Mouse (Mus musculus): ENCODE results near the gene Iqcd. TPM values are rescaled to one million over a fixed set of nuclear protein-coding genes. Genes with fewer than 3 reads are reported as not detected.

The Iqcd gene
- polyA plus RNA-seq, 1 experiment, result 0.33 TPM

GRCm38 (mm10) chr5:120621078-120621765, 32.4 kb downstream of the Iqcd start:
- H3K79me2 ChIP-seq (ENCODE audit: control insufficient read depth, insufficient read depth), result peaks cover 12% of the 10 kb centered on the region
- H3ac ChIP-seq (ENCODE audit: control insufficient read depth, insufficient read length, low read depth), result no peak overlapping the region
- no peak overlapping the region for H3K4me3 ChIP-seq (ENCODE audit: insufficient read depth, poor library complexity, severe bottlenecking)
- no peaks in the 10 kb centered on the region for H3K27me3 ChIP-seq (ENCODE audit: control insufficient read depth, insufficient read depth, insufficient read length)
- TF ChIP-seq MYOD1 (IDR thresholded peaks at IDR 0.05; ENCODE audit: control insufficient read depth, insufficient read length, low read depth) (no peak), CTCF (IDR thresholded peaks at IDR 0.05; ENCODE audit: control insufficient read depth, insufficient read depth, insufficient read length) (no peak), CEBPB (IDR thresholded peaks at IDR 0.05; ENCODE audit: low read depth) (no peak), MYOG (IDR thresholded peaks at IDR 0.05; ENCODE audit: control insufficient read depth, extremely low read depth, insufficient read length) (no peak), MAX (IDR thresholded peaks at IDR 0.05) (no peak), FOSL1 (IDR thresholded peaks at IDR 0.05; ENCODE audit: insufficient read depth, low read length, poor library complexity, severe bottlenecking) (no peak), USF1 (IDR thresholded peaks at IDR 0.05; ENCODE audit: low read depth) (no peak)
- peaks cover 70% of the 10 kb centered on the region for H3K36me3 ChIP-seq (ENCODE audit: control insufficient read depth, insufficient read depth)
- peaks cover 3% of the 10 kb centered on the region for H3K79me3 ChIP-seq (ENCODE audit: low read depth)

GRCm38 (mm10) chr5:120621846-120622197, 33.0 kb downstream of the Iqcd start:
- TF ChIP-seq MAX (IDR thresholded peaks at IDR 0.05) (no peak), USF1 (IDR thresholded peaks at IDR 0.05; ENCODE audit: low read depth) (no peak), CEBPB (IDR thresholded peaks at IDR 0.05; ENCODE audit: low read depth) (no peak), MYOG (IDR thresholded peaks at IDR 0.05; ENCODE audit: control insufficient read depth, extremely low read depth, insufficient read length) (no peak), MYOD1 (IDR thresholded peaks at IDR 0.05; ENCODE audit: control insufficient read depth, insufficient read length, low read depth) (no peak), CTCF (IDR thresholded peaks at IDR 0.05; ENCODE audit: control insufficient read depth, insufficient read depth, insufficient read length) (no peak), FOSL1 (IDR thresholded peaks at IDR 0.05; ENCODE audit: insufficient read depth, low read length, poor library complexity, severe bottlenecking) (no peak)
- no peaks in the 10 kb centered on the region for H3K27me3 ChIP-seq (ENCODE audit: control insufficient read depth, insufficient read depth, insufficient read length)
- no peaks in the 10 kb centered on the region for H3K79me3 ChIP-seq (ENCODE audit: low read depth)
- no peak overlapping the region for H3ac ChIP-seq (ENCODE audit: control insufficient read depth, insufficient read length, low read depth)
- H3K36me3 ChIP-seq (ENCODE audit: control insufficient read depth, insufficient read depth), result peaks cover 70% of the 10 kb centered on the region
- H3K79me2 ChIP-seq (ENCODE audit: control insufficient read depth, insufficient read depth), result peaks cover 6% of the 10 kb centered on the region
- H3K4me3 ChIP-seq (ENCODE audit: insufficient read depth, poor library complexity, severe bottlenecking), result no peak overlapping the region

GRCm38 (mm10) chr5:120622198-120622851, 33.5 kb downstream of the Iqcd start:
- no peaks in the 10 kb centered on the region for H3K79me3 ChIP-seq (ENCODE audit: low read depth)
- H3ac ChIP-seq (ENCODE audit: control insufficient read depth, insufficient read length, low read depth), result no peak overlapping the region
- peaks cover 1% of the 10 kb centered on the region for H3K79me2 ChIP-seq (ENCODE audit: control insufficient read depth, insufficient read depth)
- H3K4me3 ChIP-seq (ENCODE audit: insufficient read depth, poor library complexity, severe bottlenecking), result no peak overlapping the region
- H3K36me3 ChIP-seq (ENCODE audit: control insufficient read depth, insufficient read depth), result peaks cover 74% of the 10 kb centered on the region
- no peak for TF ChIP-seq MYOD1 (IDR thresholded peaks at IDR 0.05; ENCODE audit: control insufficient read depth, insufficient read length, low read depth)
- no peaks in the 10 kb centered on the region for H3K27me3 ChIP-seq (ENCODE audit: control insufficient read depth, insufficient read depth, insufficient read length)

- H3K4me3 ChIP-seq (ENCODE audit: insufficient read depth, poor library complexity, severe bottlenecking), result no peak overlapping the region
- no peaks in the 10 kb centered on the region for H3K79me3 ChIP-seq (ENCODE audit: low read depth)
- H3K79me2 ChIP-seq (ENCODE audit: control insufficient read depth, insufficient read depth), result no peaks in the 10 kb centered on the region
- no peaks in the 10 kb centered on the region for H3K27me3 ChIP-seq (ENCODE audit: control insufficient read depth, insufficient read depth, insufficient read length)
- TF ChIP-seq USF1 (IDR thresholded peaks at IDR 0.05; ENCODE audit: low read depth) (no peak), MAX (IDR thresholded peaks at IDR 0.05) (no peak), CEBPB (IDR thresholded peaks at IDR 0.05; ENCODE audit: low read depth) (no peak), CTCF (IDR thresholded peaks at IDR 0.05; ENCODE audit: control insufficient read depth, insufficient read depth, insufficient read length) (no peak), FOSL1 (IDR thresholded peaks at IDR 0.05; ENCODE audit: insufficient read depth, low read length, poor library complexity, severe bottlenecking) (no peak), MYOD1 (IDR thresholded peaks at IDR 0.05; ENCODE audit: control insufficient read depth, insufficient read length, low read depth) (no peak), MYOG (IDR thresholded peaks at IDR 0.05; ENCODE audit: control insufficient read depth, extremely low read depth, insufficient read length) (no peak)
- peaks cover 72% of the 10 kb centered on the region for H3K36me3 ChIP-seq (ENCODE audit: control insufficient read depth, insufficient read depth)
- no peak overlapping the region for H3ac ChIP-seq (ENCODE audit: control insufficient read depth, insufficient read length, low read depth)
Observed at GRCm38 (mm10) chr5:120624427-120624826, 35.6 kb downstream of the Iqcd start.

GRCm38 (mm10) chr5:120626399-120626798, 37.6 kb downstream of the Iqcd start:
- TF ChIP-seq MAX (IDR thresholded peaks at IDR 0.05) (no peak), MYOD1 (IDR thresholded peaks at IDR 0.05; ENCODE audit: control insufficient read depth, insufficient read length, low read depth) (no peak), USF1 (IDR thresholded peaks at IDR 0.05; ENCODE audit: low read depth) (no peak), MYOG (IDR thresholded peaks at IDR 0.05; ENCODE audit: control insufficient read depth, extremely low read depth, insufficient read length) (no peak), CEBPB (IDR thresholded peaks at IDR 0.05; ENCODE audit: low read depth) (no peak), CTCF (IDR thresholded peaks at IDR 0.05; ENCODE audit: control insufficient read depth, insufficient read depth, insufficient read length) (no peak), FOSL1 (IDR thresholded peaks at IDR 0.05; ENCODE audit: insufficient read depth, low read length, poor library complexity, severe bottlenecking) (no peak)
- Histone ChIP-seq H3K36me3 (ENCODE audit: control insufficient read depth, insufficient read depth) (peaks cover 53% of the 10 kb centered on the region), H3K27me3 (ENCODE audit: control insufficient read depth, insufficient read depth, insufficient read length) (no peaks in the 10 kb centered on the region), H3ac (ENCODE audit: control insufficient read depth, insufficient read length, low read depth) (no peak overlapping the region), H3K4me3 (ENCODE audit: insufficient read depth, poor library complexity, severe bottlenecking) (no peak overlapping the region), H3K79me2 (ENCODE audit: control insufficient read depth, insufficient read depth) (no peaks in the 10 kb centered on the region), H3K79me3 (ENCODE audit: low read depth) (no peaks in the 10 kb centered on the region)
